Mouse (Mus musculus): ENCODE measurements around the gene Cactin.

Cactin gene

DNA sequence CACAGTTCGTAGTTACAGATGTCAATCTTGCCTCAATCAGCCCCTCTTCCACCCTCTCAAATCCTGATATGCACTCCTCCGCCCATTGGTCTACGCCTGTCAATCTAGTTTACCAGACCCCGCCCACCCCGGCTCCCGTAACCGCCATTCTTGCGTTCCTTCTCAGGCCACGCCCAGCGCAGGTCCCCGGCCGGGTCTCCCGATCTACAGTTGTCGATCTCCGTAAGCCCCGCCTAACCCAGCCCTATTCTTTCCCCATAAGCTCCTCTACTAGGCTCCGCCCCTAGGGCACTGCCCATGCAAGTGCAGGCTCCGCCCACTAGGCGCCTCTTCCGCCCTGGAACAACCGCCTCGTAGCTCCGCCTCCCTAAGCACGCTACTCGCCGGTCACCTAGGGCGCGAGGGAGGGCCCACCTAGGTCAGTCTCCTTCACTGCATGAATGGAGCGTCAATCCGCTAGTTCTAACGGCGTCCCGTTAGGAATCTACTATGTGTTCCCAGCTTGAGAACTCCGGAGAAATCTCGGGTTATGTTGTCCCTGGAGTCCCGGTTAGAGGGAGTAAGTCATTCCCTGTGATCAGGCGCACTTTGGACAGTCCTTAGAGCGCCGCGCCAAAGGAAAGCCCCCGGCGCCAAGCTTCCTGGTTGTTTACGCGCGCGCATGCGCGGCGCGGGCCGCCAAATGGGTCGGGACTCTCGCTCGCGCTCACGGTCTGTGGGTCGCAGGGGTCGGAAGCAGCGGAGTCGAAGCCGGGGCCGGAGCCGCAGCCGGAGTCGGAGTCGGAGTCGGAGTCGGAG lies at the start of gene Cactin:
Cactin (plus strand) TSS at position 554 of the 798 bp plus-strand sequence.
- DNase-seq (ENCODE audit: low read depth) = peak; percentile 100

GRCm38 (mm10) chr10:81272356-81272755 lies 48.5 kb upstream of the Cactin start:
- DNase-seq (ENCODE audit: low read depth) = no peak

- DNase-seq (ENCODE audit: low read depth) = no peak
These were observed 47.1 kb upstream of the Cactin start for GRCm38 (mm10) chr10:81273842-81274241.

DNA sequence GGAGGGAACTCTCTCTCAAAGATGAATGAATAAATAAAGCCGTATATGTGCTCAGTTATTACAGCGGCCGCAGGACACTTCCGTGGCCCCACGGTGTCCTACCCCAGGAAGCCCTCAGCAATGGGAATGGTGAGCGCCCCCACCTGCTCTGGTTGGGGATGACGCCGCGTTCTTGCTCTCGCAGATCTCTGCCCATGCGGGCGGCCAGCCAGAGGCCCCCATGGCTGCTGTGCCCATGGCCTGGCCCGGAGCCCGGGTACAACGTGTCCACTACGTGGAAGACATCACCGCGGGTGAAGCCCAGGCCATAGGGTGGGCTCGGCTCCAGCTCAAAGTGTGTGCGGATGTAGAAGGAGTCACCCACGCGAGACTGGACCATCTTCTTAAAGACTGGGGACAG lies 43.2 kb upstream of the Cactin start:
- no peak for DNase-seq (ENCODE audit: low read depth)

DNA sequence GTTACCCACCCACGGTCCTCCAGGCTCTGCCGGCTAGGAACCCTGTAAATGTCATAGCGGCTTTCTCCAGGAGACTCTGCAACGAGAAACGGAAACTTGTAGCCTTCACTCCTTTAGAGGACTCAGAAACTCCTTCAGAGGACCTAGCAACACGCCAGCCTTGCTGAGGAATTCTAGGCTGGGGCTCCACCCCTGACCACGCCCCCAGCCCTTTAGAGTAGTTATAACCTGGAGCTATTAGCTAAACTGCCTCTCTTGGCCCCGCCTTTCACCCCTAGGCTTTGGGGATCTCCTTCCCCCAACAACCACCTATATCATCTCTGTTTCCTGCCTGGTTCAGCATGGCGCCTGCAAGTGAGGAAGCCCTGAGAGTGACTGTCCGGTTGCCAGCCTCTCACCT lies 41.4 kb upstream of the Cactin start:
- DNase-seq (ENCODE audit: low read depth) = peak; percentile 44

DNA sequence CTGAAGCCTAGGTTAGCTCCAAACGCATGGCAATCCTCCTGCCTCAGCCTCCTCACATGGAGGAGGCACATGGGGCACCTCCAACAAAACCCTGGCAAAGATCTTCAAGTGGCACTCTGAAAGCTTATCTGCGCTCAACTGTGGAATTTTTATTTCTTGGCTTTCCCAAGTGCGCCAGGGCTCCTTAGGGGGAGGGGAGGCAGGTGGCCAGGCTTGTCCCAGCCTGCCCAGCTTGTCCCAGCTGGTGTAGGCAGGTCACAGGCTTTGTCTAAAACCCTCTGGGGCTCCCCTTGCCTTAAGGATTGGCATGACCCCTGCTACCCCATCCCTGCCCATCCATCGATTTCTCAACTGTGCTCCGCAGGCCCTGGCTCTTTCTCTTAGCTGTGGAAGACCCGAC lies 36.7 kb upstream of the Cactin start:
- no peak for DNase-seq (ENCODE audit: low read depth)

GRCm38 (mm10) chr10:81284719-81285118 lies 36.2 kb upstream of the Cactin start:
- no peak for DNase-seq (ENCODE audit: low read depth)

DNA sequence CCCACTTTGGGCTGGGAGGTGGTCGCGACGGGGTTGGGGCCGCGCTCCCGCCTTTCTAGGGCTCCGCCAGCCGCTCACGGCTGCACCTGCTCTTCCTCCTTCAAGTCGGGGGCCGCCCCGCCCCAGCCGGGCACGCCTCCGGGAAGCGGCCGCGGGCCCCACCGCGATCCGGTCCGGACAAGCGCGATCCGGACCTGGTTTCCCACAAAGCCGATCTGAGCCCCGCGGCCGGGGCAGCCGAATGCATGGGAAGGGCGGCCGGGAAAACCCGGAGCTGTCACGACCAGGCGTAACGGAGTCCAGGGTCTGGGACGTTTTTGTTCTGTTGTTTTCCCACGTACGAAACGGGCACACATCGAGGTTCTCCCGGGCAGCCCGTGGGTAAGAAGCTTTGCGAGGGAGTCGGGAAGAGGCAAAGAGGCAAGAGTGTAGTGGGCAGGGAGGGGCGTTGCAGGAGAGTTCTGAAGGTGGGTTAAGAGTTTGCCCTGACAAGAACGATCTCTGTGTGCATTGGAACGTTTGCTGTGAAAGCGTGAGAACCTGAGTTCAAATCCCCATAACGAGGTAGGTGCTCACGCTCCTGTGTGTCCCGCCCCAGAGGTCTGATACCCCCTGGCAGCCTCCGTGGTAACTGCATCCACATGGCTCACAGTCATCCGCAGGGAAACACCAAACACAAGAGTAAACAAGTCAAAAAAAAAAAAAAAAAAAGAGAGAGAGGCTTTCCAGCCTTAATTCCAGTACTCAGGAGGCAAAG lies 35.0 kb upstream of the Cactin start:
- DNase-seq (ENCODE audit: low read depth) = peak; percentile 82

- no peak for DNase-seq (ENCODE audit: low read depth)
These were observed 34.3 kb upstream of the Cactin start for GRCm38 (mm10) chr10:81286586-81286985.

GRCm38 (mm10) chr10:81287513-81288157 lies 33.3 kb upstream of the Cactin start:
- peak; percentile 72 for DNase-seq (ENCODE audit: low read depth)

GRCm38 (mm10) chr10:81288601-81289000 lies 32.3 kb upstream of the Cactin start:
- DNase-seq (ENCODE audit: low read depth) = peak; percentile 51

DNA sequence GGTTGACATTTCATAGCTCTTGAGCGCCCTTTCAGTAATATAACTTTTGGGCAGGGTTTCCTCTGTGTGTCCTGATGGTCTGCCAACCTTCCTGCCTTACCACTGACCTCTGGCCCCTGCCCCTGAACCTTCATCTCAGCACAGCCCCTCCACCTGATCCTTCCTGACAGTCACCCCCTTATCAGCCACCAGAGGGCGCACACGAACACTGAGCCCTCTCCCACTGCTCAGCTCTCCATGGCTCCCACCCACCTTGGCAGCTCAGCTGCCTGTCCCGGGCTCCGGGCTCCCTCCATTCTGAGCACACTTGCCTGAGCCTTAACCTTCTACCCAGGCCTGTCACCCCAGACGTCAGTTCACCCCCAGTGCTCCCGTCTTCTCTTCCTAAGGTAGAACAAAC lies 31.6 kb upstream of the Cactin start:
- peak; percentile 86 for DNase-seq (ENCODE audit: low read depth)

DNA sequence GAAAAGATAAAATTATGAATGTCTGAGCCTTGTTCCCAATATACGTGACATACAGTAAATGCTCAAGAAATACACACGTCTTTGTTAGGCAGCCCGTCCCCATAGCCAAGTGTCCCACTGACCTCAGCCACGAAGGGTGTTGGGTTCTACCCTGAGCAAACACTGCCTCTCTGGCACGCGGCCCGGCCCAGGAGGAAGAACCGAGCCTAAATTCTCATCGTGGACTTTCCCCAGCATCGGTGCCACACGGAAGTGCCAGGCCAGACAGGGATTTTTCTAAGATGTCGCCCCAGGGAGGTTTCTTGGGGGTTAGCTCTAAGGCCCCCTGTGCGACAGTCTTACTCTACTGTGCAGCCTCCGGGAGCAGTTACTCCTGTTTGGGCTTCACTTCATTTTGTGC lies 31.1 kb upstream of the Cactin start:
- no peak for DNase-seq (ENCODE audit: low read depth)

GRCm38 (mm10) chr10:81290698-81291460 lies 30.0 kb upstream of the Cactin start:
- no peak for DNase-seq (ENCODE audit: low read depth)

DNA sequence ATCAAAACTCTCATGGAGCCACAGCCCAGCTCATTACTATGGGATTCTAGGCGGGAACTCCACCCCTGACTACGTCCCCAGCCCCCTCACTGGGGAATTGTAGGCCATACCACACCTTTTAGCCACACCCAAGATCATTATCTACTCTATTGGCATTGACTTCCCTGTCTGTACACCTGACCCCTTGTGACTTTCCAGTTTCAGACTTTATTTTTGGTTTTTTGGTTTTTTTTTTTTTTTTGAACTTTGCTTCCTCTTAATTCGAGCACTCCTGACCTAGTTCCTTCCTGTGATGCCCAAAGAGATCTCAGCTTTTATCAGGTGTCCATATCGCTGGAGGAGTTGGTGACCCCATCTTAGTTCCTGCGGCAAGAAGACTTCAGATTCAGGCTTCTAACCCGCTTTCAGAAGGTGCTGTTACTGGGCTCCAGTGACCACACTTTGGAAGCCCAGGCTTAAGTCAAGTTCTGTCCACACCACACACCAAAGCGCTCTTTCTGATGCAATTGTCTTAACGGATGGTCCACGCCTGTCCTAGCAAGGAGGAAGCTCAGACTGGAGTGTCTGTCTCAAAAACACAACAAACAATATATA lies 29.3 kb upstream of the Cactin start, which contains the start of gene Tjp3:
Tjp3 (minus strand) TSS at position 71 of the 594 bp plus-strand sequence.
- no peak for DNase-seq (ENCODE audit: low read depth)

GRCm38 (mm10) chr10:81292554-81293333 lies 28.2 kb upstream of the Cactin start, which contains the start of gene Pip5k1c:
Gene Pip5k1c (plus strand): TSS chr10:81292963.
- peak; percentile 100 for DNase-seq (ENCODE audit: low read depth)

DNA sequence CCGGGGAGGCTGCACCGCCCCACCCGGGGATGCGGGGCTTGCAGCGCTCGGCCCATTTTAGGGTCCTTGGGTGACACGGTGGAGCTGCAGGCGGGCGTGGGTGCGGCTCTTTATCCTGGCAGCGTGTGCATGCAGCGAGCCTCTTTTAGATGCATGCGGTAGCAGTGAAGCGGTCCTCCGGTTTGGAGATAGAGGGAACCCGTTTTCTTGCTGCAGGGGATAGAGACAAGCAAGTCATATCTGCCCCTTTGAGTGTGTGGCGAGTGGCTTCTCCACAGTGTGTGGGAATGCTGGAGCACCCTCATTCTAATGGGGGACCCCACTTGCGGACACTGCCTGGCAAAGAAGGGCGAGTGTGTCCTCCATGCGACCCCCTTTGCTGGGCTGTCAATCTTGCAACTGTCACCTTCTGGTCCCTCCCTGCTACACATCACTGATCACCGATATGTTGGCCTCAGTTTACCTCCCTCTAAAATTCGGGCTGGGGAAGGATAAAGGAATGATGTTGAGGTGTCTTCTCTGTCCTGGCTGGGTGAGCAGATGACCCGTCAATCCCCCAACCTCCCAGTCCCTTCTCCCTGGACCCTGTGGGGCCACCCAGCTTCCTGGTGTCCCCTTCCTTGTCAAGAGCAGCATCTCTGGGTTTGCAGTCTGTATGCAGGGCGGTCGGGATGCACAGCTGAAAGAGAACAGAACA lies 27.4 kb upstream of the Cactin start:
- DNase-seq (ENCODE audit: low read depth) = no peak

- DNase-seq (ENCODE audit: low read depth) = no peak
These were observed 26.5 kb upstream of the Cactin start for GRCm38 (mm10) chr10:81294442-81294841.

DNA sequence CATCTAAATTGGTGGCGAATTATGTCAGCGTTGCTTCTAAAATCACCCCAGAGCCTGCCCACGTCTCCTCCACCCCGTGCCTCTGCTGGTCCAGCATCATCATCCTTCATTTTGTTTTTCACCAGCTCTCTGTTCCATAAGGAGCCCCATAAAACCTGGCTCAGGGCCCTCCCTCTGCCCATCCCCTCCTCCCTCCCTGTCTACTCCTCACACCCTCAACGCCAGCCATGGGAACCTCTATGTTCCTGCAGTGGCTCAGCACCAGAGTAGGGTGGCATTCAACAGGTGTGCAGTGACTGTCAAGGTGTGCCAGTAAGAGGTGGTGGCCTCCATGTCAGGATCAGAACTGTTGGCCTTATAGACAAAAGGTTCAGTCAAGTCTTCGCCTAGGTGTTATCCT lies 25.7 kb upstream of the Cactin start:
- DNase-seq (ENCODE audit: low read depth) = no peak

- DNase-seq (ENCODE audit: low read depth) = no peak
These were observed 23.7 kb upstream of the Cactin start for GRCm38 (mm10) chr10:81297246-81297645.

Measured in NIH3T3 (cell line).